Mouse (Mus musculus): ENCODE measurements around the gene Slc23a3. TPM values are rescaled to one million over a fixed set of nuclear protein-coding genes. Genes with fewer than 3 reads are reported as not detected.
A peak's percentile ranks its signal among the peaks of the same experiment; 100 is the strongest.

Slc23a3 gene
- polyA plus RNA-seq, 1 experiment from 2014 or later, result 2.2 TPM

DNA sequence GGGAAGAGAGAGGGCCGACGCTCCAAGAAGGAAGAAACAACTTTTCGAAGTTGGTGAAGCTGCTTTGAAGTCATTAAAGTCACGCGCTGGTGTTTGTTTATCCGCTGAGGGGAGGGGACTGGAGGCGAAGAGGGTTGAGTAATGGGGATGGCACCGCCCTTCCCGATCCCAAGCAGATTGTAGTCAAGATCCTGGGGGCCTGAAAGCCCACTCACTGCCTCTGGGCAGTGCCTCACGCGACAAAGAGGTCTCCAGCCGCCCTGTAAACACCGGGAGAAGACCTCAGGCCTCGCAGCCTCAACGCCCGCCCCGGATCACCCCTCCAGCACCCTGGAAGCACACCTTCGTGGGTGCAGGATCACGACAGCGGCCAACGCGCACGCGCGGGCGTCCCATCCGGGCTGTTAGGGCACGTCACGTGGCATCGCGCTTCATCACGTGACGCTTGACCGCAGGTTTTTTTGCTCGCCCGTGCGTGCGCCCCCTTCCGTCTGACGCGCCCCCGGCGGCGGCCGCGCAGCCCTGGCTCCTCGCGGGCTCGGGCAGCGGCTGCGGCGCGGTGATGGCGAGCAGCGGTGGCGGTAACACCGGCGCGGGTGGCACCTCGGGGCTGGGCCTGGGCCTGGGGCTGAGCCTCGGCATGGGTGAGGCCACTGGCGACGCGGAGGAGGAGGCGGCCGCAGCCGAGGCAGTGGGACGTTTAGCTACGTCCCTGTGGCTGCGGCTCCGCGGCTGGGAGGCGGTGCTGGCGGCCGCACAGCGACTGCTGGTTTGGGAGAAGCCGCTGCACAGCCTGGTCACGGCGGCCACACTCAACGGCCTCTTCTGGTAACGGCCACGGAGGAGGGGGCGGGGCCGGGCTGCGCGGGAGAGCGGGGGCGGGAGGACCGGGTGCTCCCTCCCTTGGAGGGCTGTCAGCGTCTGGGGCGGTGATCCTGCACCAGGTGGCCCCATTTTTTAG is 8.9 kb upstream of the Slc23a3 start, which contains the start of the genes Cnppd1 and Retreg2:
TSS of gene Cnppd1 (minus strand) at position 411 of the 961 bp plus-strand sequence.
TSS of gene Retreg2 (plus strand) at position 478 of the 961 bp plus-strand sequence.
- TF ChIP-seq EP300 (optimal IDR thresholded peaks at IDR 0.05) (no peak), CTCF (IDR thresholded peaks at IDR 0.05; ENCODE audit: low read depth) (peak; percentile 71)
- WGBS, result under 1% methylated on average over 87 of the region's 91 CpGs

DNA sequence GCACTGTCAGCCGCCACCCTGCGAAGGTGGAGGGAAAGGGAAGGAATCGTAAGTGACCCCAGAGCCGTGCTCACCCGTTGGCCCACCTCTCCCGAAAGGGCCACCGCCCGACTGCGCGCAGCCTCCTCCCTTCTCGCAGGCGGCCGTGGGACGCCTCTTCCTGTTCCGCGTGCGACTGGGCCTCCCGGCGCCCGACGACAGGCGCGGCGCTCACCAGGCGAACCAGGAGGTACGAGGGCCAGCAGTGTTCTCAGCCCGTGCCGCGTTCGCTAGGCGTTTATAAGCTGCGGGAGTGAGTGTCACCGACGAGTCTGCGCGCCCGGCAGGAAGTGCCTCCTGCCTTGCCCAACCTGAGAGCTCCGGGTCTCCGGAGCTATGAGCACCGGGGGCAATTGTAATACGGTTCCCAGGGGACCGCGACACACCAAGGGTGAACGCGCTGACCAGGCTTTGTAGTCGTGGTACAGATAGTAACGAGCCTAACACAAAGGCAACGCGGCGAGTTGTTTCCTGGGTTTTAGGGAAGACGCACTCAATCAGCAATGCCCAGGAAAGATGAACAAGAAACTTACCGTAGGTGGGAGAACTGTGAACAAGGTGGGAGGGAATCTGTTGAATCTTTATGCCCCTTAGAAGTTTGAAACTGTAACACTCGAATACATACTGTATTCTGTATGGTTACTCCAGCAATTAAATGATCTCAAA is 7.9 kb upstream of the Slc23a3 start:
- peaks cover 34% of the 10 kb centered on the region for H3K36me3 ChIP-seq (ENCODE audit: control insufficient read depth, insufficient read depth, low read length)
- peak overlapping the region; percentile 82 for H3K4me3 ChIP-seq (ENCODE audit: low read depth, low read length)
- H3K4me2 ChIP-seq (replicated peaks; ENCODE audit: low read depth), result peak overlapping the region; percentile 89
- H3K27me3 ChIP-seq (ENCODE audit: control insufficient read depth, insufficient read depth, low read length), result no peaks in the 10 kb centered on the region
- peak overlapping the region; percentile 88 for H3K9ac ChIP-seq (ENCODE audit: low read length)
- peak; percentile 83 for DNase-seq (ENCODE audit: low spot score)
- ATAC-seq (ENCODE audit: low FRiP score, low TSS enrichment), result peak; percentile 61
- WGBS, result under 1% methylated on average over 53 of the region's 53 CpGs
- no peaks in the 10 kb centered on the region for H3K9me3 ChIP-seq (ENCODE audit: control insufficient read depth, low read length)
- TF ChIP-seq CTCF (IDR thresholded peaks at IDR 0.05; ENCODE audit: low read depth), result no peak
- TF ChIP-seq EP300 (optimal IDR thresholded peaks at IDR 0.05), result no peak
- 0 out of 2 replicates have a peak, but pooled peaks cover 3% of the 10 kb centered on the region for H3K4me1 ChIP-seq (replicated peaks; ENCODE audit: control insufficient read depth, insufficient read depth)
- peak overlapping the region; percentile 96 for H3K27ac ChIP-seq (replicated peaks)

More for the DNA sequence above, 8.9 kb upstream of the Slc23a3 start, which contains the start of the genes Cnppd1 and Retreg2:
- DNase-seq (ENCODE audit: low spot score) (peak; percentile 98), ATAC-seq (ENCODE audit: low FRiP score, low TSS enrichment) (peak; percentile 89)
- Histone ChIP-seq H3K27me3 (ENCODE audit: control insufficient read depth, insufficient read depth, low read length) (no peaks in the 10 kb centered on the region), H3K4me1 (replicated peaks; ENCODE audit: control insufficient read depth, insufficient read depth) (0 out of 2 replicates have a peak, but pooled peaks cover 3% of the 10 kb centered on the region), H3K36me3 (ENCODE audit: control insufficient read depth, insufficient read depth, low read length) (peaks cover 35% of the 10 kb centered on the region), H3K4me3 (ENCODE audit: low read depth, low read length) (peak within 1 kb of the TSS; percentile 82), H3K4me2 (replicated peaks; ENCODE audit: low read depth) (peak within 1 kb of the TSS; percentile 89), H3K27ac (replicated peaks) (peak within 1 kb of the TSS; percentile 96), H3K9me3 (ENCODE audit: control insufficient read depth, low read length) (no peaks in the 10 kb centered on the region), H3K9ac (ENCODE audit: low read length) (peak within 1 kb of the TSS; percentile 88)

DNA sequence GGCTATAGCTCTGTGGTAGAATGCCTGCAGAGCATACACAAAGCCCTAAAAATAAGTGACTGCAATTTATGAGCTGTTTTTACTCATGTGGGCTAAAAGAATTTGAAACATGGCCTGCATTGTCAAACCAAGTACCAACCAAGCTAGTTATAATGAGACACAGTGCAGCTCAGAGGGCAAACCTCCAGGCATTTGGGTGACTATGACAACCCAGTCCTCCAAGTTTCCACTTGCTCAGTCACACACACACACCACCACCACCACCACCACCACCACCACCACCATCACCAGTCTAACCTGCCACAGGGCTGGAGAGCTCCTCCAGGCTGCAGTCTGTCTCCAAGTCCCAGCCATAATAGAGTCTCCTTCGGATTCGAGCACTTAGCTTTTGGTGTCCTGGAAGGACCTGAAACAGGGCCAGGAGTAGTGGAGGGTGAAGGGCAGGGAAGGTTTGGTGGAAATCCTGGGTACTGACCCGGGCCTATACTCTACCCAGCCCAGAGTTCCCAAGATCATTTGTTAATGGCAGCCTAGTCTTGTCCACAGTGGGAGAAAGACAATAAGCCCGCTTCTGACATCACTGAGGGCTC is 7.0 kb upstream of the Slc23a3 start:
- 0 out of 2 replicates have a peak, but pooled peaks cover 3% of the 10 kb centered on the region for H3K4me1 ChIP-seq (replicated peaks; ENCODE audit: control insufficient read depth, insufficient read depth)
- no peaks in the 10 kb centered on the region for H3K9me3 ChIP-seq (ENCODE audit: control insufficient read depth, low read length)
- no peak for TF ChIP-seq EP300 (optimal IDR thresholded peaks at IDR 0.05)
- no peak for TF ChIP-seq CTCF (IDR thresholded peaks at IDR 0.05; ENCODE audit: low read depth)
- DNase-seq (ENCODE audit: low spot score), result no peak
- H3K27ac ChIP-seq (replicated peaks), result peak overlapping the region; percentile 96
- no peaks in the 10 kb centered on the region for H3K27me3 ChIP-seq (ENCODE audit: control insufficient read depth, insufficient read depth, low read length)
- H3K9ac ChIP-seq (ENCODE audit: low read length), result peak overlapping the region; percentile 88
- peak overlapping the region; percentile 82 for H3K4me3 ChIP-seq (ENCODE audit: low read depth, low read length)
- H3K4me2 ChIP-seq (replicated peaks; ENCODE audit: low read depth), result peak overlapping the region; percentile 89
- peaks cover 30% of the 10 kb centered on the region for H3K36me3 ChIP-seq (ENCODE audit: control insufficient read depth, insufficient read depth, low read length)
- 32% methylated on average over 4 of the region's 4 CpGs for WGBS
- ATAC-seq (ENCODE audit: low FRiP score, low TSS enrichment), result no peak; the same call in 1 of the 2 replicates

DNA sequence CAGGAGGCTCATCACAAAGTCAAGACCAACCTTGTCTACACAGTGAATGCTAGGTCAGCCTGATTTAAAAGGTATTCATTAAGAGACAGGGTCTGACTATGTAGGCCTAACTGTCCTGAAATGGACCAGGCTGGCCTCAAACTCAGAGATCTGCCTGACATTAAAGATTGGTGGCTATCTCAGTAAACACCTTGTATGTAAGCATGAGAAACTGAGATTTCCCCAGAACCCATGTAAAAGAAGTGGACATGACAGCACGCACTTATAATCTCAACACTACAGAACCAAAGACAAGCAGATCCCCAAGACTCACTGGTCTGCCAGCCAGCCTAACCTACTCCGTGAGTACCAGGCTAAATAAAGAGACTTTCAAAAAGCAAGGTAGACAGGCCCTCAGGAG is 4.8 kb upstream of the Slc23a3 start:
- 96% methylated on average over 2 of the region's 2 CpGs for WGBS
- no peaks in the 10 kb centered on the region for H3K9me3 ChIP-seq (ENCODE audit: control insufficient read depth, low read length)
- no peak overlapping the region for H3K27ac ChIP-seq (replicated peaks)
- no peak for TF ChIP-seq CTCF (IDR thresholded peaks at IDR 0.05; ENCODE audit: low read depth)
- no peak for TF ChIP-seq EP300 (optimal IDR thresholded peaks at IDR 0.05)
- no peak overlapping the region for H3K4me3 ChIP-seq (ENCODE audit: low read depth, low read length)
- ATAC-seq (ENCODE audit: low FRiP score, low TSS enrichment) (no peak), DNase-seq (ENCODE audit: low spot score) (no peak)
- H3K4me2 ChIP-seq (replicated peaks; ENCODE audit: low read depth), result no peak overlapping the region
- H3K27me3 ChIP-seq (ENCODE audit: control insufficient read depth, insufficient read depth, low read length), result no peaks in the 10 kb centered on the region
- H3K4me1 ChIP-seq (replicated peaks; ENCODE audit: control insufficient read depth, insufficient read depth), result 0 out of 2 replicates have a peak, but pooled peaks cover 3% of the 10 kb centered on the region
- H3K36me3 ChIP-seq (ENCODE audit: control insufficient read depth, insufficient read depth, low read length), result peaks cover 24% of the 10 kb centered on the region
- no peak overlapping the region for H3K9ac ChIP-seq (ENCODE audit: low read length)

DNA sequence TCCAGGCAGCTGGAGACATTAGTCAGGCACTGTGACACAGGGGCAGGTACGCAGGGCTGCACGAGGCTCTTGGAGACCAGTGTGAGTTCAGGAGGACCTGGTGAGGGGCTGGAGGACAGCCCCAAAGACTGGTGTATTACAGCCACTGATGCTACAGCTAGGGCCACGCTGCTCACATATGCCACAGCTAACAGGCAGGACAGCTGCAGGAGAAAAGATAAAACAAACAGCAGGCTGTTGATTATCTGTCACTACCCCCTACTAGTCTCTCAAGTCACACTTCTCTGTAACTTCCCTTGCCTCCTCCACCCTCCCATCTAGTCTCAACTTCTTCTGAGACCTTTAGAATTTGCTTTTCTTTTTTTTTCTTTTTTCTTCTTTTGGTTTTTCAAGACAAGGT is 3.0 kb upstream of the Slc23a3 start:
- Histone ChIP-seq H3K4me1 (replicated peaks; ENCODE audit: control insufficient read depth, insufficient read depth) (no peaks in the 10 kb centered on the region), H3K4me3 (ENCODE audit: low read depth, low read length) (no peak overlapping the region), H3K4me2 (replicated peaks; ENCODE audit: low read depth) (no peak overlapping the region), H3K36me3 (ENCODE audit: control insufficient read depth, insufficient read depth, low read length) (peaks cover 24% of the 10 kb centered on the region), H3K9me3 (ENCODE audit: control insufficient read depth, low read length) (no peaks in the 10 kb centered on the region), H3K9ac (ENCODE audit: low read length) (no peak overlapping the region), H3K27me3 (ENCODE audit: control insufficient read depth, insufficient read depth, low read length) (no peaks in the 10 kb centered on the region), H3K27ac (replicated peaks) (no peak overlapping the region)
- DNase-seq (ENCODE audit: low spot score) (no peak), ATAC-seq (ENCODE audit: low FRiP score, low TSS enrichment) (no peak)
- TF ChIP-seq CTCF (IDR thresholded peaks at IDR 0.05; ENCODE audit: low read depth) (no peak), EP300 (optimal IDR thresholded peaks at IDR 0.05) (no peak)
- 65% methylated on average over 3 of the region's 3 CpGs for WGBS
